Mouse (Mus musculus) natural killer cell, adult 2 months (primary cell): ENCODE data around the gene Gdnf.
A peak's percentile ranks its signal among the peaks of the same experiment; 100 is the strongest.

Experiments used
- DNase-seq, 2 experiments: peaks; one replicate each; pipeline ENCODE4 v3.0.0; 2022; ENCODE audit warnings: low spot score in 2 of 2

Gene Gdnf

DNA sequence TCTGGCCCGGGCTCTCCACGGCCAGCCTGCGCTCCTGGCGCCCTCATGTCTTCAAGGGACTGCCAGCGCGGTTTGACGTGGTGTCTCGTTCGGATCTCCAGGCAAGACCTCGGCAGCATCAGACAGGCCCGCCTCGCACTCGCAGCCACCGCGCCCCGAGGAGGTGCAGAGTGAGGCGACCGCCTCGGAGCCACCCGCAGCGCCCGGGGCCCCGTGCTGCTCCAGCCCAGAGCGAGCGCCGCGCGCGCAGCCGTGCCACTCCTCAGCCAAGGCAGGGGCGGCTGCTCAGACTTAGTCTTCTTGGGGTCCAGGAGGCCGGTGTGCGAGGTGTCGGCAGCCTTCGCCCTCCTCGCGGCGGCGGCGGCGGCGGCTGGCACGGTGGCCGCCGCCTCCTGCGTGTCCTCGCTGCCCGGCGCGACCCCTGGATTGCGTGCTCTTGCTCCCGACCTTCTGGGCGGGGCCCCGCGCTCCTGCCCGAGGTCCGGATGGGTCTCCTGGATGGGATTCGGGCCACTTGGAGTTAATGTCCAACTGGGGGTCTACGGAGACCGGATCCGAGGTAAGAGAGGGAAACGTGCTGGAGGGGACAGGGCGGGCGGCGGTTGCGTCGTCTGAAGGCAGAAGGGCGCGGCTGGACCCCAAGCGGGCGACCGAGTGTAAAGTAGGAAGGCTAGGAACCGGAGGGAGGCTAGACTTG lies at the start of gene Gdnf:
Gene Gdnf (plus strand): TSS at position 291 of the 697 bp plus-strand sequence.
- no peak for DNase-seq

DNA sequence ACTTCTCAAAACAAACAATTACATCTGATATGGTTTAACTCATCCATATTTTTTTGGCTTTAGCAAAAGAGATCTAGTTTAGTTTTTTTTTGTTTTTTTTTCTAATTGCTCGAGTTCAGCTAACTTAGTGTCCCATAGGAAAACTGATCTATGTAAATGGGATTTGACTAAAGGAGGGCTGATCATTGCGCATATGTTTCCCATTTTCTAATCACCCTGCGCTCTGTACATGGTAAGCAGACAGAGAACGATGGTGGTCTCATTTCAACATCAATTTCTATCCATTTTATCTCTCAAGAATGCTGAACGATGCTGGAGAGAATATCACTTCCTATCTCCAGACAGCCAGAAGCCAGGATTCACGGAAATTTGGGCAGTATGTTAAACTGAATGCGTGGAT lies 43.5 kb upstream of the Gdnf start:
- DNase-seq = no peak

- no peak for DNase-seq
Measured at GRCm38 (mm10) chr15:7772983-7773382, 37.7 kb upstream of the Gdnf start.

DNA sequence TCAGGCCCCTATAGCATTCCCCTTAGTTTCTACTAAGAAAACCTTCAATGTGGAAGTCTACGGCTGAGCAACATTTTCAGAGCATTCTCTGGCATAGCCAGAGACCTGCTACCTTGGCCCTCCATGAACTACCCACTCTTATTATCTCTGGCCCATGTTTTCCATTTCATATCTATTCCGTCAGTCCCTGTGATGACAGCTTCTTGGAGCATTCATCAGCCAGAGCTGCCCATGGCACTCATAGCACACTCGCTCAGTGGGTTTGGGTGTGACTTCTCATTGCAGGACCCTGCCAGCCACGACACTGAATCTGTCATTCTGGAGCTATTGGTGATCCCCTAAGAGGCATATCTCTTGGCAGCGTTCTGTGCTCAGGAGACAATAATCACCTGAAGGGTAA lies 29.1 kb upstream of the Gdnf start:
- DNase-seq = no peak

DNA sequence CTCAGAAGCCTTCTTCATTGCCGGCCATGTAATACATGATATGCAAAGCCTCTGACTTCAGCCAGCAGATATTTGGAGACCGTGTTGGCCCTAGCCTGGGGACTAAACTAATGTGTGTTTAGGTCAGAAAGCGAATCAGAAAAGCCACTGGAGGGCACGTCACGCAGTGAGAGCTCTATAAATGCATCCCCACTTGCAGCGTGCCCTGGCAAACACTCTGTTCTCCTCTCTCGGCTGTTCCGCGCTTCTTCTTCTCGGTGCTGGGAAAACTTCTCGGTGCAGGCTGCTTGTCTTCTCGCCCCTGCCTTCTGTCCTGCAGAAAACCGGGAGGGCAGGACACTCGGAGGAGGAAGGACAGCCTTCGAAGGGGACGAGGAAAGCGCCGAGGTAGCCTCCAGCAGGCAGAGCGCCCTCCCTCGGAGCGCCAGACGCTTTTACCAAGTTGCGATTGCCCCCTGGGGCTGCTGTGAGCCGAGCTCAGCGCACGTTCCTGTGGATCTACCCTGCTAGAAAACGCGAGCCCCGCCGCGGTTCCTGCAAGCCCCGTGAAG lies 730 bp upstream of the Gdnf start:
- DNase-seq = no peak

- no peak for DNase-seq
Measured at GRCm38 (mm10) chr15:7811253-7811625, 593 bp downstream of the Gdnf start.

DNA sequence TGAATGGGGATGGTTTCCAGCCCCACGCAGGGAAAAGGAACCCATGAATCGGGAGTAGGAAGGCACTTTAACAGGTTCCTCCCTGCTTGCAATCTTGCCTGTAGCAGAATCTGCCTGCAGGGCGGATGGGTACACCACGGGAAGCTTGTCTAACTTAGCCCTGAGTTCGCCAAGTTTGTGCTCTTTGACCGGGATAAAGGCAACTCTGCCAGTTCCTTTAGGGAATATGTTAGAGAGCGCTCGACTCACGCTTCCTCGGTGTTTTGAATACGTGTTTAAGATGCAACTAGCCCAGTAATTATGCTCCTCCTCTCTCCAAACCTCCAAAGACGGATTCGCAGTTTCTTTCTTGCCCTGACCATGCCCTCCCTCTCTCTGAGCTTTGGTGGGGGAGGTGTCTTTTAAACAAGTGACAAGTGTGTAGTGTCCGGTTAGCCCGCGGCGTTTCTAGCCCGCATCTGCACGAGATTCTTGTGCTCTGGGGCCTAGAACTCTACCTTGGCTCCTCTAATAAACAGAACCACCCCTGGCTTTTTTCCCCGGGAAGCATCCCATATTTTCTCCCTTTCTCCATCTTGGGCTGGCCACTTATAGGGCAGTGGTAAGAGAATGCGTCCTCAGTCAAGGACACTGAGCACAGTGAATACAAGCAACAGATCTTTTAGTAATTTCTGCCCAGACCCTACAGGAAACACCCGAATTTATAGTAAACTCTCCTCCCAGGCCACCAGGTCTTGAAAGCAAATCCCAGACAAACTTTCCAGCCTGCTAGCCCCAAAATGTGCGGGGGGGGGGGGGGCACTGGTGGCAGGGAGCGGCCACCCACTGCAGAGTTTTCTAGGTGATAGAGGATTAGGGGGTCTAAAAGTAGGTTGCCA lies 1.4 kb downstream of the Gdnf start:
- no peak for DNase-seq

- no peak for DNase-seq
Measured at GRCm38 (mm10) chr15:7812872-7813530, 2.4 kb downstream of the Gdnf start.

DNA sequence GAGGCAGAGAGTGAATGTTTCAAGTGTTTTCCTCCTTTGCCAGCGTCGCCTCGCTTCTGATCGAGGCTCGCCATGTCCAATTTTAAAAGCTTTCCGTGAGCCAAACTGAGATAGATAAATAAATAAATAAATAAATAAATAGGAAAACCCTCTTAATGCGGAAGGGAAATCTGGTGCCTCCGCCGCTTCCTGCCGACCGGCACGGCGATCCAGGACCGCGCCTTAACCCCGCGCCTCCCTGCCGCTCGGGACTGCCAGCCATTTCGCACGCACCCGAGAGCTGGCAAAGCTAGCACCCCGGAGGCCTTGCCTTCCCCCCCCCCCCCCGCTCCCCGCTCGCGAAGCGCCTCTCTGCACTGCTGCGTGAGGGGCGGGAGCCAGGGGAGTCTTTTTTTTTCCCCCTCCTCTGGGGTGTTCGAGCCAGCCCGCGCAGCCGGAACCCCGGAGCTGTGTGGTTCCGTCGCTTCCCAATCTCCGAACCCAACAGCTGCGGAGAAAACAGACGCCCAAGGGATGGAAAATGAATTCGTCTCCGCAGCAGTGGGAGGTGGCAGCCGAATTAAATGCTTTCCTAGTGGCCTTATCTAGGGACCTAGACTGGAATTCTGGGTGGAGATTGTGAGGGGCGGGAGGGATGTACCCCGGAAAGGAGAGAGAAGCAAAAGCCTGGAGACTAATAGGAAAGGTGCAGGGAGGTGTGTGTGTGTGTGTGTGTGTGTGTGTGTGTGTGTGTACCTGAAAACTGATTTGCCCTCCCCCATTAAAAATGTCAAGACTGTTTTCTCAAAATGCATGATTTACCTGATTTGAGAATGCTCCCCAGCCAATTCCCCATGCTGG lies 3.1 kb downstream of the Gdnf start:
- no peak for DNase-seq

DNA sequence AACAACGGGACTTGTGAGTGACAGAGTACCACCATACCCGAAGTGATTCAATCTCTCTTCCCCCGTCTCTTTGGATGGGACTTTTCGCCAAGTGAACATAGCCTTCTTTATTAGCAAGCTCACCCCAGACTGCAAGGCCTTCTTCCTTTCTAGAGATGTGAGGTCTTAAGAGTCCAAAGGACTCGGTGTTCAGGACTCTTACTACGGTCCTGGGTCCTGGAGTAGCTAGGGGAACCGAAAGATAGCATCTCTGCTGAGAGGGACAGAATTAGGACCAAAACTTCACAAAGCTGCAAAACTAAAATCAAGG lies 3.7 kb downstream of the Gdnf start:
- DNase-seq = no peak

- DNase-seq = no peak
Measured at GRCm38 (mm10) chr15:7814917-7815316, 4.3 kb downstream of the Gdnf start.

DNA sequence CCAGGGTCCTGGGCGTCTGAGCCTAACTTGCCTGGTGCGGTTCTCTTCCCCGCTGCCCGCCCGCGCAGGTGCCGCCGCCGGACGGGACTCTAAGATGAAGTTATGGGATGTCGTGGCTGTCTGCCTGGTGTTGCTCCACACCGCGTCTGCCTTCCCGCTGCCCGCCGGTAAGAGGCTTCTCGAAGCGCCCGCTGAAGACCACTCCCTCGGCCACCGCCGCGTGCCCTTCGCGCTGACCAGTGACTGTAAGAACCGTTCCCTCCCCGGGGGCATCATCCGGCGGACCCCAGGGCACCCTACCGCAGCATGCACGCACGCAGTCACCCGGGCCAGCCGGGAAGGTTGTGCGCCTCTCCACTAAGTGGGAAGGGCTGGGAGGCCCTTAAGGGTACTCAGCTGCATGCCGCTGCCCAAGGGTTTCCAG lies 4.9 kb downstream of the Gdnf start:
- DNase-seq = no peak

DNA sequence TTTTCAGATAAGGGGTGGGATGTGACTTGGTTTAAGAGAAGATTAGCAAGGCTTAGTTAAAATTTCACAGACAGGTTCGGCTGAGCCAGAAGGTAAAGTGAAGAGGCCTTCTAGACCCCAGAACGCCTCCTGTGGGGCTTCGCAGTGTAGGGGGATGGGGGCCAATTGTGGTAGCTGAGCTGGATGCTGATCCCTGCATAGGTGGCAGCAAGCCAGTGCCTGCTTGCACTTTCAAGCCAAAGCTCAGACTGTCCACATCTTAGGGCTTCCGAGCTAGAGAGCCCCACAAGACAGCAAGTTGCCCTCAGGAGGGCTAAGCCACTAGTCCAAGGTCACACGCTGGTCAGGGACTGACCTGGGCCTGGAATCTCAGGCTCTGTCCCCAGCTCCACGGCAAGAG lies 13.2 kb downstream of the Gdnf start:
- DNase-seq = no peak

DNA sequence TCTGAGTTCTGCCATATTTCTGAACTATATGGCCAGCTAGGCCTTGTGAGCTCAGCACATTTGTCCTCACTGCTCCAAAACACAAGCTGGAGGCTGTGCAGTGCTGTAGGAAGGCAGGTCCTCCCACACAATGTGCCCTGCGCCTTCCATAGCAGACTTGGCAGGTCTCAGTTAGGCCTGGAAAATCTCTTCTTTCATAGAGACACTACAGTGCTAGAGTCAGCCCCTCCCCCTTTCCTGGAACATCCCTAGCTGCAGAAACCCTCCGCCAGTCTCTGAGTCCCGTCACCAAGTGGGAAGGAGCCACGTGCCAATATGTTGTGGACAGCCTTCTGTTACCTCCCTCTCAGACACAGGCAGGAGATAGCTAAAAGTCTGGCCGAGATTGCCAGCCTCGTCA lies 14.9 kb downstream of the Gdnf start:
- DNase-seq = no peak

GRCm38 (mm10) chr15:7835404-7835803 lies 24.8 kb downstream of the Gdnf start:
- peak in 1 of 2 experiments; percentile 13 for DNase-seq

DNA sequence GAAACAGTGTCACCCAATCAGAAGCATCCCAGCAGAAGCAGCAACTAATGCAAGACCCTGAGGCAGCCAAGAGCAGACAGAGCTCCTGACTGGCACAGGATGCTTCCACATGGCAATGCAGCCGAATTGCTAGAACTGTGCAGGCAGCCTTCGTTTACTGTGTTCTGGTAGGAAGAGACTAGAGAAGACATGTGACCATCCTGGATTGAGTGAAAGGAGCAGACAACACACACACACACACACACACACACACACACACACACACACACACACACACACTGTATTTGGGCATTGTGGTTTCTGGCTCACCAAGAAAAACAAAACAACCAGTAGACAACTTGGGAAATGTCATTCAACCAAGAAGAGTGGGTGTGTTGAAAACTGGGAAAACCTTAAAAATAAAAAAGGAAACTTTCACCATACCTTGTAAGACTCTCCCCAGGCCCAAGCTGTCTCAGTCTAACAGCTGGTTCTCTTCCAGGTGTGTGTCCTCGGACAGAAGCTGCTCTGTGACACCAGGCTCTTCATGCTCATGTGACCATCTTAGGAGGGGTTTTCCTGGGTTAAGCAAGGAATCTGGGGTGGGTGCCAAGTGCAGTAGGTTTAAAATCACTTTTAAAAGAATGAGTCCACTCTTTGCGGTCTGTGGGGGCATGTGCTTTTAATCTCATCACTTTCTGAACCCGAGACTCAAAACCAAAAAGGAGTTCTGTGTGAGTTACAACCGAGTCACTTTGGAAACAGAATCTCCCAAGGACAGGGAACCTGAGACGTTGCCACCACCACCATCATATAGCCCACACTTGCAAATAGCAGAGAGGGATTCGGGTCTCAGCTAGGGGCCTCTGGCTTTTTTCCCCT lies 27.6 kb downstream of the Gdnf start:
- no peak for DNase-seq

DNA sequence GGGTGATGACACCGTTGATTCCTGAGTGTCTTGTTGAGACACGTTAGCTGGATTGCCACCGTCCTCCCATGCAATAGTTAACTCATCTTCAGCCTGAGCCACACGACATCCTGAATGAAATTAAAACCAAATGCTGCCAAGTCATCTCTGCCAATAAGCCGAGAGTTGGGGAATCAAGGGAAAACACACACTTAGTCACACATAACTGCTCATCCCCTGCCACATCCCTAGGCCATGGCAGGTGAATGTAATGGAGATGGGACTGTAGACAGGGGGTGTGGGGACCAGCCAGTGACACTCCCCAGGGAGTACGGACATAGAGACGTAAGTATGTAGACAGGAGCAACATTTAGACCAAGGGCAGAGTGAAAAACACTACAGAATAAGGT lies 28.3 kb downstream of the Gdnf start:
- no peak for DNase-seq

- no peak for DNase-seq
Measured at GRCm38 (mm10) chr15:7841664-7842063, 31.0 kb downstream of the Gdnf start.

DNA sequence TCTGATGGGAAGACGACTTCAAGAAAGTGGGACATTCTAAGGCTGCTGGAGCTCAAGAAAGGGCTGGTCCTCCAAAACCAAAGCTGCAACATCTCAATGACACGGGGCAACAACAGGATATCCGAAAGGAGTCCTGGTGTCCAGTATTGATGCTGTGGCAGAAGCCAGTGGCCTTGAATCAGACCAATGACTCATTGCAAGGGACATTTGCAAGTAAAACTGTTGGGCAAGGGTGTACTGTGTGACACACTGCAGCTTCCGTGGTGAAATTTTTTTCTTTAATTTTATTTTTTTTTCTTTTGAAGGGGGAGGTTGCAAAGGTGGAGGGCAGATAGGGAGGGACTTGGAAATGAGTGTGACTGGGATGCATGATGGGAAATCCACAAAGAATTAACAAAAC lies 31.8 kb downstream of the Gdnf start:
- no peak for DNase-seq

DNA sequence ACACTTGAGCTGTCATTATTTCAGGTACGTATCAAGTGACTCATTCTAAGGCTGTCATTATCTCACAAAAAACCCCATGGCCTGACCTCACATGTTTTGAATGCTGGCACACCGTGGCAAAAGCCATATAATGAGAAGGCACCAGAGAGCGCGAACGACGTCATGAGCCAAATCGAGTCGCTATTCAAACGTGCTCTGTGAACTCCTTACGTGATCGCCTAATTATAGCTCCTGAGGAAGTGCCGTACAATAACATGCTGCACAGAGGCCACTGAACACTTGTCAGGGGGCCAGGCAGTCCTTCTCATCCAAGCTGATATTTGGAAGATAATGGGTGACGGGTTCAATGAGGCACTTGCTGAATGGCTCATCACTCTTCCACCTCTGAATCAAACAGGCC lies 46.8 kb downstream of the Gdnf start:
- DNase-seq = no peak

DNA sequence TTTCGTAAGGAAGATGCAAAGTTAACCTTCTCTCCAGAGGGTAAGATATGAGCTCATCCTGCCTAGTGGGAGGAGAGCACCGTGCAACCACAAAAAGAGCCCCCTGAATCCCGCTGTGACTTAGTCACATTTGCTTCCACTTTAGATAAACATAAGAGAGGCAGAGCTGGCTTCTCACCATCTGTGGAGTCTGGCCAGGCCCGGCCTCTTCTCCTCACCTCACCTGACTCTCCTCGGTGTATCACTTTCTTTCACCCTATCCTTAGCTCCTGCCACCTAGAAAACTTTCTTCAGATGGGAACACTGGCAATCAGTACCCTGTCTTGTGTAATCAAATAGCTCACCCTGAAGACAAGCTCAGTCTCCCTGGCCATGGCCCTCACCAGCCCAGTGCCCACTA lies 48.2 kb downstream of the Gdnf start:
- no peak for DNase-seq
